Mouse (Mus musculus): ENCODE data around the gene Sfxn2.

The Sfxn2 gene

DNA sequence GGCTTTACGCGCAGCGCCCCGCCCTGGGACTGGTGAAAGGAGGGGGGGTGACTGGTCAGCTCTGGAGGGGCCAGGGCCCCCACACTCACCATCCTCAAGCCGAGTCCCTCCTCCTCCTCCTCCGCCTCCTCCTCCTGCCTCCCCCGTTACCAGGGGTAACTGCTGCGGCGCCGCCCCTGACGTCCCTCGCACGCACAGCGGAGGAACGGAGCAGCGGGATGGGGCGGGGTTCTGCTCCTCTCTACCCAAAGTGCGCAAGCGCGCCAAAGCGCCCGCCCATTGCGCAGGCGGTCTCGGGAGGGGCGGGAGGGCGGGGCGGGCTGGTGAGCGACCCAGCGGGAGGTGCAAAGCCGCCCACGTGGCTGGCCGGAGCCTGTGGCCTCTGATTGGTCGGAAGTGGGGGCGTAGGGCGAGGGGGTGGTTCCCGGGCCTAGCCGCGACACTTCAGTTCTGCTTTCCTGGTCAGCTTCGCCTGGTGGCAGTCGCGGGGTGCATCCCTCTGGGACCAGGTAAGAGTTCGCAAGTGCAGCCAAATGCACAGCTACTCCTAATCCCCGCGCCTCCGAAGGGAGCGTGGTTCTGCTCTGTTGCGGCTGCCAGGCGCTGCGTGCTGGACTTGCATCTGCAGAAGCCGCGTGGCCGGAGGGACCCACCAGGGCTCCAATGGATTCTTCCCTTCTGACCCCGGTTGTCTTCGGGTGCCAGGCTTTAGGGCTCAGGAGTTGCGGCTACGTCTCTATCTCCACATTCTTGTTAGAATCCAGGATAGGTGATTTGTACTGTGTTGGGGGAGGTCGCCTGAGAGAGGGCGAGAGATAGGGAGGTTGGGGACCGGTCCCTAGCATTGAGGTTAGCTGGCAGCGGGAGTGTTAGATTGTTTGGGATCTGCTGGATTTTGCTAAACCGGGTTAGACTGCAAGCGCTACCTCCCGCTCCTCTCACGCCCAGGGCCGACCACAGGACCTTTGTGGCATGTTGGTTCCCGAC lies at the start of gene Sfxn2, which contains the start of gene Arl3:
Sfxn2 (plus strand) TSS at position 415 of the 987 bp plus-strand sequence.
Arl3 (minus strand) TSS at position 248 of the 987 bp plus-strand sequence.
- peak; percentile 86 to 88 for DNase-seq (ENCODE audit: low spot score in 2 of 2)

DNA sequence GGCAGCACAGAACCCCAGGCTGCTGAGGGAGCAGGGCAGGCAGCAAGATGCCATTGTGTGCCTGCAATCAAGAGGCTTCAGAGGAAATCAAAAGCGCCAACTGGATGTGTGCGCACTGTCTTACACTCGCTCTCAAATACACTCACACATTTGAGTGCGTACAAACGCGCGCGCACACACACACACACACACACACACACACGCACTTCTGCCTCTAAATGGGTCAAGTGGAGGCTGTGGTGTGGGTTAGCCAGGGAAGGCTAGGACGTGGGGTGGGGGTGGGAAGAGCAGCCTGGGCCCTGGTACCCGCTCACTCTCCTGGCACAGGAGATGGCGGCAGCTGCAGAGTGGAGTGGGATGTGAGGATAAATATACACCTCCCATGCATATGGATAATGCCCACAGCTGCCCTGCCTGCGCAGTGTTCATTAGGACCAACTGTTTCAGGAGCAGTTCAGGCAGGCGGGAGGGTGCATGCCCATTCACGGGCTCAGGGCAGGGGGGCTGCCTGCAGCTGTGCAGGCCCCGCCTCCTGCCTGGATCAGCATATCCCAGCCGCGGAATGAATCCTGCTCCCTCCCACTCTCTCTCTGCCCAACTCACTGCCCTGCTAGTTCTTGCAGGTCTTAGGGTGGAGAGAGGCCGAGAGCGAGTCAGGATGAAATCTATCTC lies 49.5 kb upstream of the Sfxn2 start:
- peak in 1 of 2 experiments; percentile 63 for DNase-seq (ENCODE audit: low spot score in 2 of 2)

DNA sequence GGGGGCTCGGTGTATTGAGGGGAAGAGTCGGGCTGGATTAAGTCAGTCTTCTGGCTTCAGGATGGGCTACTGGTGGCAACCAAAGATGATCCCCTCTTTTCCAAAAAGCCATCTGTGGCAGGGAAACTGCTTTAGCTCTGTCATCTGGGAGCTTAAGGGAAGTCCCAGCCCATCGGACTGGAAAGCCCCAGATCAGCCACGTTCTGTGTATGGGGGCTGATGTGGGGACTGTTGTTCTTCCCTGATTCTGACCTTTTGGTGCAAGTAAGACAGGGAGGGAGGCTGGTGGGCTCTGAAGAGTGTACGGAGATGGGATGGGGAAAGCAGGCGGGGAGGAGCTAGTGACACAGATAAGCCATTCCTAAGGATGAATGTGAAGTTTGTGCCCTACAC lies 49.0 kb upstream of the Sfxn2 start:
- DNase-seq (ENCODE audit: low spot score in 2 of 2): no peak

DNA sequence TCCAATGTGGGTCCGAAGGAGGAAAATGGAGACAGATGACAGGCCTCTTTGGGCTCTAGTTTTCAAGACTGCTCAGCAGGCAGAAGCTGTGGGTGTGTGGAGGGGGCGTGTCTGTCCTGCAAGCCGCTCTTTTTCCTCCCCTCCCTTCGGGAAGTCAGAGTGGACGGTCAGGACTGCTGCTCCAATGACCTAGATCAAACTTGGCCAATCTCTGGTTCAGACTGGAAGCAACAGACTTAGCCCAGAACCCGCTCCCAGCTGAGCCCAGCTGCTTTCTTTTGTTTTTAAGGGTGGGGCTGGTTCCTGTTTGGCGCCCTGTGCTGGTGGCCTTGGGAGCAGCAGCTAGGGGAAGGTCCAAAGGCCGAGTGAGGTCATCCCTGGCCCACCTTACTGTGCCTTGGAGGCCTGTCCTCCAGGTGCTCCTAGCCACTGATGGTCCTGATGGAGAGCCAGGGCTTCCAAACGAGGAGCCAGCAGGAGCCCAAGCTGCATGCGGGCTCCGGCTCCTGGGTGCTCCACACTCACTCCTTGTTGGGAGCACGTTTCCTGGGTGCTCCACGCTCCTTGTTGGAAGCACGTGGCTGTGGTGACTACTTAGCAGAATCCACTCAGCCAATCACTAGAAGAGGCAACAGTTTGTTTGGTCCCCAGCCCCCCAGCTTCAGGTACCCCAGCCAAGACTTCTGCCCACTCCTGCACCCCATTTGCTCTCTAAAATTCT lies 48.4 kb upstream of the Sfxn2 start:
- DNase-seq (ENCODE audit: low spot score in 2 of 2): peak in 1 of 2 experiments; percentile 25

DNA sequence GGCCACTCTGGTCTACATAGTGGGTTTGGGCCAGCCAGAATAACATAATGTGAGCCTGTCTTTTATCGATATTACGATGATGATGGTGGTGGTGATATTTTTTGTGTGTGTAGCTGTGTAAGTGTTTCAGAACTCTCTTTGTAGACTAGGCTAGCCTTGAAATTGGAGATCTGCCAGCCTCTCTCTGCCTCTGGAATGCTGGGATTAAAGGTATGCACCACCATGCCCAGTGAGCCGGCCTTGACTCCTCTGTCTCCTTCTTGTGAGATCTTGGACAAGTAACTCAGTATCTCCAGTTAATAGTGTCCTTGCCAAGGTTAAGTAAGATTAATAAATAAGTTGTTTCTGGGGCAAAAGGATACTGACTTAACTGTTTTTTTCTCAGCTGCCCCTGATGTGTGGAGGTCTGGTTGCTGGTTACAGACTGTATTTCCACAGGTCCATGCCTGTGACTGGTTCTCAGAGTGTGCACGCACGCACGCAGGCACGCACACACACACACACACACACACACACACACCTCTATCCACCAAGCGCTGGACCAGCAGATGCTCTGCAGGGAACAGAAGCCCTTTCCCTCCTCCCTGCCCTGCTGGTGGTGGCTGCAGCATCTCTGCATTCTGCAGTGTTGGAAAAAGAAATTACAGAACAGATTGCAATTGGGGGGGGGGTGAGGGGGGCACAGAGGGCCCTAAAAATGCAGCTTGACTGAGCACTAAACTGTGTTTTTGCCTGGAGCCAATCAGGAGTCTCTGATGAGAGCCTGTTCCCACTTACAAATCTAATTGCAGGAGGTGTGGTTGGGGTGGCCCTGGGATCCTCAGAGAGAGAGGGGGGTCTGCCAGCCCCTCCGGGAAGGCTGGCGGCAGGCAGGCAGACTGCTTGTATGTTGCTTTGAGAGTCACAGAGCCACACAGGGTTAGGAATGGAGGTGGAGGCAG lies 47.2 kb upstream of the Sfxn2 start:
- no peak for DNase-seq (ENCODE audit: low spot score in 2 of 2)

DNA sequence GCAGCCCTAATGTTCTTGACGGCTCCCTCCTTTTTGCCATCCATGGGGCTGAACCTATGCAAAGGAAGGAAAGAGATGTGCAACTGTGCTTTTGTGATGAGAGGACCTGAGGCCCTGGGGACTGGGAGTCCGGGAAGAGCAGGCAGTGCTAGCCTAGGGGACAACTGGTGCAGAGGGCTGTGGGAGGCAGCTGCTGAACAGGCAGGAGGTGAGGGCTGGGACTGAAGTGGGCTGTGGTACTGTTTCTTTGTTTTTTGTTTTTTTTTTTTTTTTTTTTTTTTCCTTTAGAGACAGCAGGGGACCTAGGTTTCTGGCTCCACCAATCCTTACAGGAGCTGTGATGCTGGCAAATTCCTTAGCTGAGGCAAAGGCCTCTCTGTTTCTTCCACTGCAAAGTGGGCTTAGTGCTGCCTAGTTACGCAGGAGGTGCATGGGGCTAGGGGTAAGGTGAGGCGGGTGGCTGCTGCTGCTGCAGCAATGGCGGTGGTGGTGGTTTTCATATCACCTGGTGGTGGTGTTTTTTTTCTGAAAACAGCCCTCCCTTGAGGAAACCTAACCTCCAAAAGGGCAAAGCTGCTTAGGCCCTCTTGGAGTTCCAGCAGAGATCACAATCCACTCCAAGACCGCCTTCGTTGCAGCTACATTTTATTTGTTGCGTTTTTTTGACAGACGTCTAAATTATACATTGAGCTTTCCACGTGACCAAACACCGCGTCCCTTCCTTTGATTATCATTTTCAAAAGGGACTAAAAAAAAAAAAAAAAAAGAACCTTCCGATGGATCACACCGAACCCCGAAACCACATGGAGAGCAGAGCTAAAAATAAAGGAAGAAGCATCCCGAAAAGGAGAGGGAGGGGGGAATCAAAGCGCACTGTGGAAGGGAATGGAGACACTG lies 45.3 kb upstream of the Sfxn2 start:
- no peak for DNase-seq (ENCODE audit: low spot score in 2 of 2)

DNA sequence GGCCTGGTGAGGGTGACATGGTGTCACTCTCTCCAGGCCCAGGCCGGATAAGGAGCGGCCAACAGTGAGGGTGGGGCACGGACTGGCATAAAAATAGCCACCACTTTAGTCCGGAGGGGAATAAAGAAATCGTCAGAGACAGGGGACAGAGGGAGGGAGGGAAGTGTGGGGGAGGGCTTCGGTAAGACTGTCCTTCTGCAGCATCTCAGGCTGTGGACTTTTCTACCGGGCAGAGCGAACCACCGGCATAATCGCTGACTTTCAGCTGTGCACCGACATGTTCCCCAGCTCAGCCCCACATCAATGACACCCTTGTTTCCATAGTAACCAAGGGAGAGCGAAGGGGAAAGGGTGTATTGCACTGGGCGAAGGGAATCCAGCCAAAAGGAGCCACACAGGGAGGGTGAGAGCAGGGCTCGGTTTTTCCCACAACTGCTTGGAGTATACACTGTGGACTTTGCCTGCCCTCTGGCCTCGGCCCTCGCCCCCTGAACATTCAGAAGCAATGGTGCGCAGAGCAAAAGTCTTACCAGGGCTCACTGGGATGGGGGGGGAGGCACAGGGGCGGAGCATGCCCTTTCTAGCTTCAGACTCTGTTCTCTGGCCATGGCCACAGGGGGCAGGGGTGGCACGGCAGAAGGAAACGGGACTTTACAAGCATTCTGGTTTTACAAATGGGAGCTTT lies 44.5 kb upstream of the Sfxn2 start:
- no peak for DNase-seq (ENCODE audit: low spot score in 2 of 2)

DNA sequence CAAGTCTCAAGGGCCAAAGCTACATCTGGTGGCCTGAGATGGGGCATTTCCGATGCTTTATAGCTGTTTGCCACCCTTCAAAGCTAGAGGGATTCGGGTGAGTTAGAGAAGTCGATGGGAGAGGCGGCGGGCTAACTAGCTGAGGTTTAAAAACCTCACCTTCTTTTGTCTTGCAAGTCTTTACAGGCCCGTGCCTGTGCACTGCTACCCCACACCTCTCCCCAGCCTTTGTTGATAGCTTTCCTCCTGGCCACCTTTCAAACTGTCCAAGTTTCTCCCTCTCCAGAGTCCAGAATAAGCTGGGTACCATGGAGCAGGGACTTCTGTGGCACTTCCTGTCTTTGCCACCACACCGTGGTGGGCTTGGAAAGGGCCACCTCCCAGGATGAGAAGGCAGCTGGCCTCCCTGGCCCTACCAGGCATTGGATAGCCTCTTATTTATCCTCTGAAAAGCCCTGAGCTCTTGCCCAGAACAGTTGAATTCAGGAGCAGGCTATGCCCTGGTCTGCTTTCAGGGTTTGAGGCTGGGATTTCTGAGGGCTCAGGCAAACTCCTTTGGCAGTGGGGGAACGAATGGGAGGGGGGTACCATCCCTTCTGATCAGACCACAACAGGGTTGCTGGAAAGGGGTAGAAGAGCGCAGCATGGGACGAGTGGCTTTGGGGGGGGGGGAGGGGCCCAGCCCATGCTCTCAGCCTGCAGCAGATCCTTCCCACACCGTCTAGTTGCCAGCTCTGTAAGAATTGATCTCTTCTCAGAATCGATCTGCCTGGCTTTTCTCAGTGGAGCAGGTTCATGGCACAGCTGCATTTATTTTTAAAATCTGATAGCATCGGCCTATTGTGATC lies 43.3 kb upstream of the Sfxn2 start:
- no peak for DNase-seq (ENCODE audit: low spot score in 2 of 2)

DNA sequence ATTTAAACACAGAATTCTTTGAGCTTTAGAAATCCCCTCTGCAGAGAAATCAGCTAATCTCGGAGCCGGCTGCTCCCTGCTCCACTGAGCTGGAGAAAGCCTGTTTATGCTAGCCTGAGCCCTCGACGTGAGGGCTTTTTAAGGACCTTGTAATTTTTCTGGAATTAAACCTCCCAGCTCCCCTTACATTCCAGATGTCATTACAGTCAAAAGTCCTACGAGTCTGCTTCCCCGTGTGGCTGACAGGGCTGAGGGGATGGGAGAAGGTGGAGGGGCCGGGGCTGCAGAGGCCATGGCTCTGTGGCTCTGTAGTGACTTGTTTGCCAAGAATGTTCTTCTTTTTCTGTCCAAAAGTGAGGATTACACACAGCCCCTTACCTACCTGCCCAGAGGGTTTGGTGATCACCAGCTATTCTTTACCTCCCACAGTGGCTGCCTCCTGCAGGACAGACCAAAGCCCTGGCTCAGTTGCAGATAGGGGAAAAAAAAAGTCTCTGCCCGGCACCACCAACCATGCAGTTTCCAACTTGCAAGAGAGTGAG lies 42.6 kb upstream of the Sfxn2 start:
- no peak for DNase-seq (ENCODE audit: low spot score in 2 of 2)

DNA sequence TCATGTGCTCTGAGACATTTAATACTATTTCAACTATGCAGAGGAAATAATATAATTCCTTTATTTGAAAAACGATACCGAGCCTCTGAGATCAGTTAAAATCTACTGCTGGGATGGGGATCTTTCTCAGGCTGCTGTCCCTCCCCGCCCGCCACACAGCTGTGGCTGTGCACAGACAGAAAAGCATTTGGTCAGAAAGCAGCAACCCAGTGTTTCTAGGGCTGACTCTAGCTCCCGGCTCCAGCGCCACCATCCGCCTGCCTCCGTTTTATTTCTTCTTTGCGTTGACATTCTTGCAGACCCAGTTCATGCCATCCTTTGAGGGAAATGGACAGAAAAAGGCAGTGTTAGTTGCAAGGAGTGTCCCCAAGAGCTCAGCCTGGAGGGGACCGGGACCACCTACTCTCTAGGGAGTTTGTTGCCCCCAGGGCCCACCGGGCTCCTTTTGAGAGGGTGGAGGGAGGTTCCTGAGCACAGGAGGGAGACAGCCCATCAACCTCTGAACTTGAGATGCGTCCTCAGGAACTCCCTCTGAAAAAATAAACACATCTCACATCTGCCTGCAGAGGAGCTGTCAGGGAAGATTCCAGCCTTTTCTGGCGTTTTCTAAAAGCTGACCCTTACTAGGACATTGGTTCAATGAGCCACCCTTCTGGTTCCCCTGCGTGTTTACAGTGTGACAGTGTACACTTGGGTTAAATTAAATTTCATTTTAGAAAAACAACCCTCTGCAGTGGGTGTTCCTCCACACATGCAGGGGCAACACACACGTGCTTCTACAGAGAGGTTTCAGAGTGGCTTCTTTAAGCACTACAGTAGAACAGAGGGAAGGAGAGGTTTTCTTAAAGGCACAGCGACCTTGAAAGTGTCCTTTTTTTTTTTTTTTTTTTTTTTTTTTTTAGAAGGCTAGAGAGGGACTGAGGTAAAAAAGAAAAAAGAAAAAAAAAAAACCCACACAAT lies 41.8 kb upstream of the Sfxn2 start:
- DNase-seq (ENCODE audit: low spot score in 2 of 2): no peak

DNA sequence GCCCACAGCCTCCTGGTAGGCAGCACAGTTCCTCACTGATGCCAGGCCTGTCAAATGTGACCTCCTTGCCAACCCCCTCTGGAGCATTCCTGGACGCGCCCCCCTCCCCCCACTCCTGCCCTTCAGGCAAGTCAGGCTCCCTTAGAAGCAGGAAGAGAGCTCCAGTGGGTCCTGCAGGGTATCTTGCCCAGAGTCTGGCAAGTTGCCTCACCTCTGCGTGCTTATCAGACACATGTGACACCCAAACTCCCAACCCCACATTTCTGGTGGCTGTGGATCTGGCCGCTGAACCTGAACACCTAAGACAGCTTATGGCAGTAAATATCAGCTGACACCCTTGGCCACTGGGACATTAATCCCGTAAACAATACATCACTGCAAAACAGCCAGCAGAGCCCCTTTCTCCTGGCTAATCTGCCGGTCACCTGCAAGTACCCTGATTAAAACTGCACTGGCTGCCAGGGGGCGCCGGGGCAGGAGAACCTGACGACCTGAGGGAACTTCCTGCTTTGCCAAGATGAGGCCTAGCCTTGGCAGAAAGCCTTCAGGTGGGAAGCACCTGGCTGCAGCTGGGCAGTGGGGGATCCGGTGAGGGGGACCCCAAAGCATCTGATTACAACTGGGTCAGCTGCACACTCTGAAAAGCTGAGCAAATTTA lies 41.0 kb upstream of the Sfxn2 start:
- DNase-seq (ENCODE audit: low spot score in 2 of 2): no peak

DNA sequence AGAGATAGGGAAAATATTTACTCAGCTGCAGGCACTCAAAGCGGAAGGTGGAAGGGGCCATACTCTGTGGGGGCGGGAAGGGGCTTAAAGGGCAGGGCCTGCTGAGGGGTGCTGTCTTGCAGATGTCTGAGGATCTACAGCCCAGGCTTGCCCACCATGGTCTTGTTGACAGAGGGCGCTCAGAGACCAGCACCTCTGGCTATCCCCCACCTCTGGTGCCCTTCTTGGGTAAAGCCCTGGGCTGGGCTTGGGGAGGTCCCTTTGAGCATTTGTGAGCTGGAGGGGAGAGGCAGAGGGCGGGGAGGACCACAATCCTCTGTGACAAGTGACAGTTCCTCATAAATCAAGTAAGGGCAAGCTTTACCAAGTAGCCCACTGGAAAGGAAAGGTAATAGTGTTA lies 40.1 kb upstream of the Sfxn2 start:
- DNase-seq (ENCODE audit: low spot score in 2 of 2): no peak

DNA sequence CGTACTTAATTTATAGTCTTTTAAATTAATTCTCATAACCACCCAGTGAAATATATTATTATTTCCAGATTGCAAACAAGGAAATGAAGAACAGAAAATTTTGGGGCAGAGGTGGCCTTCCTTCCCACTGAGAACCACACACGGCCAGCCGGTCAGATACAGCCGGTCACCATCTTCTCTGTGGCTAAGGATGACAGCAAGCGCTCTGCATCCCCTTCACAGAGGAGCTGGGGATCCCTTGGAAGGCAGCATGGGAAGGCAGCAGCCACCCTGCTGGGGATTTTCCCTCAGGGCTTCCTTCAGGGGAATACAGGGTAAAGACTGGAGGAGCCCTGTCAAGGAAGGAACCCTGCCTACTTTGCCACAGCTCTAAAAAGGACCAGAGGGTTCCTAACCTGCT lies 39.6 kb upstream of the Sfxn2 start:
- no peak for DNase-seq (ENCODE audit: low spot score in 2 of 2)

DNA sequence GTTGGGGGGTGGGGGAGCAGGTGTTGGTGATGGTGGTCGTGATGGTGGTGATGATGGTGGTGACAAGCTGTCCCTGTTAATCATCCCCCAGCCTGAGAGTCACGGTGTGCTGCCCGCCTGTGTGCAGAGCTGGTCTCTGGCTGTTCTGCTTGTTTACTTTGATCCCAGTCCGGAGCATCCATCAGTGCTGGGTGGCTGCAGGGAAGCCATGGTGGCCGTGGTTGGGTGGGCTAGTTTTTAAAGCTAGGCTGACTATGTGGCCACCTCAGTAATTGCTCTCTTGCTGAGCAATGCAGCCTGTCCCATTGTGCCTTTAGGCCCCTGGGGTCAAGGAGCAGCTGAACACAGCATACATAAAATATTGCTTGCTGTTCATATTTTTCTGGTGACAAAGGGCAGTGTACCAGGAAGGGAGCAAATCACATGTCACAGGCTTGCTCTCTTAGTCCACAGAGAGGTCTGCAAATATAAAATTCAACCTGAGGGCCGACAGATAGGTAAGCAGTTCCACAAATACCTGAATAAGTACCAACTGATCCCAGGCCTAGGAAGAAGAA lies 38.5 kb upstream of the Sfxn2 start:
- no peak for DNase-seq (ENCODE audit: low spot score in 2 of 2)

DNA sequence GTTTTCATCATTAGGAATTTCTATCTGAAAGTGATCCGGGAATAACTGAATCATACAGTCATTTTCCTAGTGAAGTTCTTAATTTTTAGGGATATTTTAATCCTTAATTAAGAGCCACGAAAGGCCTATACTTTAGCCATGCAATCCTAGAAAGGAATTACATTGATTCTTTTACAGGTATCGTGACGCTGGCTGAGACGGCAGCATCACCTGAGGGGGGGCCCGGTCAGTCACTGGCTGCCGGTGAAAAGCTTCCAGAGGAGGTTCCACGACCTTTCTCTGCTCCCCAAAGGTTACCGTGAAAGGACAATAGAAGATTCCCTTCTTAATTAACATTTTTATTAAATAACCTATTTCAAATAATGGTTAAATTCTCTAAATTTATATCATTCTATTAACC lies 35.8 kb upstream of the Sfxn2 start:
- no peak for DNase-seq (ENCODE audit: low spot score in 2 of 2)

DNA sequence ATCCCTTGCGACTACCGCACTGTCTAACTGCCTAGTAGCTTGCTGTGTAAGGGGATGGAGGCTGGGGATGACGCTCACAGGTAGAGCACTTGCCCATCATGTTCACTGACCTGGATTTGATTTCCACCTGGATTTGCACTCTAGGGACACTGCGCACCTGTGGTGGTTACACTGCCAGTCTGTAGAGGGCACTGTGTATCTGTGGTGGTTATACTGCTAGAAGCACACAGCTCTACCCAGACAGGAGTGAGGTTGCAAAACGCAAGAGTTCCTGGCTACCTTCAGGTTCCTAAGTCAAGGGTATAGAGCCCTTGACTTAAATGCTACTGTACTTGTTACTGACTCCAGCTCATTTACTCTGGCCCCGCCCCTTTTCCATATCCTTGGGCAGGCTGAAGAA lies 35.0 kb upstream of the Sfxn2 start:
- DNase-seq (ENCODE audit: low spot score in 2 of 2): no peak

Data from frontal cortex, postnatal 14 days (tissue).